Mouse (Mus musculus): ENCODE measurements around the gene Arhgap24. TPM values are rescaled to one million over a fixed set of nuclear protein-coding genes. Genes with fewer than 3 reads are reported as not detected.

Gene Arhgap24
- total and polyA plus RNA-seq, 2 experiments: 4.6 to 6.9 TPM

DNA sequence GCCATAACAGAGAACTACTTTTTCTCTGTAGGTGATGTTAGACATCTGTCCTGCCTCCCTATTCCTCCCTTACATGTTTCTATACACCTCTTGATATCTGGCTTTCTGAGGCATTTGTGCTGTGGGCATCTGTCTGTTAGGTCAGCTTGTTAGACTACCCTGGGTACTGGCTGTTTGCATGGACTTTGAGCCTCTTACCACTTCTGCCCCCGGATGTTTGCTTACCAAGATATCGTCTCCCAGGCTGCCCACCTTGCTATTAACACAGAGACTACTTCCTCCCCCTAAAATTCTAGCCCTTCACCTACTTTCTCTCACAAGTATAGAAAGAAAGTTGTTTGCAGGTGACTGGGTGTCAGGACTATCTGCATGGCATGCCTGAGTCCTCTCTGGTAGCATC lies 15.8 kb upstream of the Arhgap24 start:
- no peak overlapping the region for H3K4me3 ChIP-seq (ENCODE audit: insufficient read depth, low read depth, low read length)
- H3K4me1 ChIP-seq (ENCODE audit: control insufficient read depth, insufficient read depth, low read length): no peaks in the 10 kb centered on the region
- no peak overlapping the region for H3K27ac ChIP-seq (replicated peaks; ENCODE audit: insufficient read depth, low read depth, low read length)
- H3K27me3 ChIP-seq (ENCODE audit: control insufficient read depth, insufficient read depth, low read length): no peaks in the 10 kb centered on the region
- no peaks in the 10 kb centered on the region for H3K36me3 ChIP-seq (ENCODE audit: control insufficient read depth, insufficient read depth, low read length)
- H3K79me2 ChIP-seq (ENCODE audit: control insufficient read depth, insufficient read depth, low read length): no peaks in the 10 kb centered on the region
- 18% methylated on average over 2 of the region's 2 CpGs for WGBS
- TF ChIP-seq POLR2A (IDR thresholded peaks at IDR 0.05; ENCODE audit: extremely low read depth, insufficient read depth, low read length) (no peak), CTCF (IDR thresholded peaks at IDR 0.05; ENCODE audit: low read depth, low read length) (no peak)
- peak; percentile 42 for DNase-seq (ENCODE audit: extremely low read depth, low read depth, low spot score)
- no peak overlapping the region for H3K9ac ChIP-seq (ENCODE audit: low read depth, low read length)

DNA sequence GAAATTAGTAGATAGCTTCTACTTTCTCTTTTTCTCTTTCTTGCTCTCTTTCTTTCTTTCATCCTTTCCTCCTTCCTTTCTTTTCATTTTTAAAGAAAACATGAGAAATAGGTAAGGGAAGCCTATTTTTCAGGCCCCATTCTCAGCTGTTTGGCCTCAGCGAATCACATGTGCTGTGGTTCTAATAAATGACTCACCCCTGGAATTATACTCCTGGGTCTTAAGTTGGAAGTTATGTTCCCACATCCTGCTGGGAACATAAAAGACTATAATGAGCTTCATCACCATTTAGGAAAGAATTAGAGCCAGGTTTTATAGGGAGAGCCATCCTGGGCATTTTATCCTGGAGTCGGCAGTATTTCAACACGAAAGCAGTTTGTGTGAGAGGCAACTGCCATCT lies 12.9 kb upstream of the Arhgap24 start:
- H3K27ac ChIP-seq (replicated peaks; ENCODE audit: insufficient read depth, low read depth, low read length): no peak overlapping the region
- no peaks in the 10 kb centered on the region for H3K27me3 ChIP-seq (ENCODE audit: control insufficient read depth, insufficient read depth, low read length)
- H3K79me2 ChIP-seq (ENCODE audit: control insufficient read depth, insufficient read depth, low read length): no peaks in the 10 kb centered on the region
- DNase-seq (ENCODE audit: extremely low read depth, low read depth, low spot score): no peak
- TF ChIP-seq CTCF (IDR thresholded peaks at IDR 0.05; ENCODE audit: low read depth, low read length): no peak
- WGBS: 95% methylated on average over 3 of the region's 3 CpGs
- H3K4me3 ChIP-seq (ENCODE audit: insufficient read depth, low read depth, low read length): no peak overlapping the region
- no peaks in the 10 kb centered on the region for H3K36me3 ChIP-seq (ENCODE audit: control insufficient read depth, insufficient read depth, low read length)
- H3K4me1 ChIP-seq (ENCODE audit: control insufficient read depth, insufficient read depth, low read length): no peaks in the 10 kb centered on the region
- no peak overlapping the region for H3K9ac ChIP-seq (ENCODE audit: low read depth, low read length)

DNA sequence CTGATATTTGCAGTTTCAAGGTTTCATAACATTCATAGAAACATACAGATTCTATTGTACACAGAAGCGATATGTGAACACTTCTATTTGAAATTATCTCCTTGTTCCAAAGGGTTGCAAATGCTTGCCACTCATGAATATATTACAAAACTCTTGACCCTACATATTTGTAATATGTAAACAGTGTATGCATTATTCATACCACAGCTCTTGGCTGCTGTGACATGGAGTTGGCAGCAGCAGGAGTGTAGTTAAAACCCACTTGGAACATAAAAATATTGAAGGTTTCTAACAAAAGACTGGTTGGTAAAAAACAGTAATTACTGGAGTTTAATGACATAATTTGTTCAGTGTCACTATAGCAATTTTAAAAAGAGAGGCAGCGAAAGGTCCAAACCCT lies 10.9 kb upstream of the Arhgap24 start:
- DNase-seq (ENCODE audit: extremely low read depth, low read depth, low spot score): no peak
- 94% methylated on average over 2 of the region's 2 CpGs for WGBS
- TF ChIP-seq CTCF (IDR thresholded peaks at IDR 0.05; ENCODE audit: low read depth, low read length) (no peak), POLR2A (IDR thresholded peaks at IDR 0.05; ENCODE audit: extremely low read depth, insufficient read depth, low read length) (no peak)
- no peak overlapping the region for H3K9ac ChIP-seq (ENCODE audit: low read depth, low read length)
- H3K4me3 ChIP-seq (ENCODE audit: insufficient read depth, low read depth, low read length): no peak overlapping the region
- no peaks in the 10 kb centered on the region for H3K27me3 ChIP-seq (ENCODE audit: control insufficient read depth, insufficient read depth, low read length)
- no peaks in the 10 kb centered on the region for H3K79me2 ChIP-seq (ENCODE audit: control insufficient read depth, insufficient read depth, low read length)
- H3K4me1 ChIP-seq (ENCODE audit: control insufficient read depth, insufficient read depth, low read length): no peaks in the 10 kb centered on the region
- H3K27ac ChIP-seq (replicated peaks; ENCODE audit: insufficient read depth, low read depth, low read length): no peak overlapping the region
- no peaks in the 10 kb centered on the region for H3K36me3 ChIP-seq (ENCODE audit: control insufficient read depth, insufficient read depth, low read length)

DNA sequence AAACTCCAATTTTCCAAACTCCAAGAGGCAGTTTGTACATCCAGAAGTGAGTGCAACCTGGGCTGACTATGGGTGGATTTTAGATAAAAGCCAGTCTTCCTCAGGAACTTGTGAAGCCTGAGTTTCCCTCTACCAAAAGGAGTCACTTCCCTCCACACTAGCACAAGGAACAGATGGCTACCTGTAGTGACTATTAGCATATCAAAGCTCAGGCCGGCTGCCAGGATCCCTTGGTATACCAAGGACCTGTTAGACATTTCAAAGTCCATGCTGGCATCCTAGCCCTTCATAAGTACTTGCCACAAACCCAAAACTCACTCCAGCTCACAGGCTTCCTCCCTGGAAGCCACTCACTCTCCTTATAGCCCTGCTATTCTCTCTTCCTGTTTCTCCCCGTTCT lies 3.1 kb upstream of the Arhgap24 start:
- H3K27ac ChIP-seq (replicated peaks; ENCODE audit: insufficient read depth, low read depth, low read length): no peak overlapping the region
- no peak overlapping the region for H3K4me3 ChIP-seq (ENCODE audit: insufficient read depth, low read depth, low read length)
- no peaks in the 10 kb centered on the region for H3K79me2 ChIP-seq (ENCODE audit: control insufficient read depth, insufficient read depth, low read length)
- 28% methylated on average over 2 of the region's 2 CpGs for WGBS
- TF ChIP-seq CTCF (IDR thresholded peaks at IDR 0.05; ENCODE audit: low read depth, low read length) (no peak), POLR2A (IDR thresholded peaks at IDR 0.05; ENCODE audit: extremely low read depth, insufficient read depth, low read length) (no peak)
- no peak for DNase-seq (ENCODE audit: extremely low read depth, low read depth, low spot score)
- H3K4me1 ChIP-seq (ENCODE audit: control insufficient read depth, insufficient read depth, low read length): peaks cover 3% of the 10 kb centered on the region; the same call in 1 of the 2 replicates
- H3K36me3 ChIP-seq (ENCODE audit: control insufficient read depth, insufficient read depth, low read length): no peaks in the 10 kb centered on the region; the same call in 1 of the 2 replicates
- no peaks in the 10 kb centered on the region for H3K27me3 ChIP-seq (ENCODE audit: control insufficient read depth, insufficient read depth, low read length)
- no peak overlapping the region for H3K9ac ChIP-seq (ENCODE audit: low read depth, low read length)

DNA sequence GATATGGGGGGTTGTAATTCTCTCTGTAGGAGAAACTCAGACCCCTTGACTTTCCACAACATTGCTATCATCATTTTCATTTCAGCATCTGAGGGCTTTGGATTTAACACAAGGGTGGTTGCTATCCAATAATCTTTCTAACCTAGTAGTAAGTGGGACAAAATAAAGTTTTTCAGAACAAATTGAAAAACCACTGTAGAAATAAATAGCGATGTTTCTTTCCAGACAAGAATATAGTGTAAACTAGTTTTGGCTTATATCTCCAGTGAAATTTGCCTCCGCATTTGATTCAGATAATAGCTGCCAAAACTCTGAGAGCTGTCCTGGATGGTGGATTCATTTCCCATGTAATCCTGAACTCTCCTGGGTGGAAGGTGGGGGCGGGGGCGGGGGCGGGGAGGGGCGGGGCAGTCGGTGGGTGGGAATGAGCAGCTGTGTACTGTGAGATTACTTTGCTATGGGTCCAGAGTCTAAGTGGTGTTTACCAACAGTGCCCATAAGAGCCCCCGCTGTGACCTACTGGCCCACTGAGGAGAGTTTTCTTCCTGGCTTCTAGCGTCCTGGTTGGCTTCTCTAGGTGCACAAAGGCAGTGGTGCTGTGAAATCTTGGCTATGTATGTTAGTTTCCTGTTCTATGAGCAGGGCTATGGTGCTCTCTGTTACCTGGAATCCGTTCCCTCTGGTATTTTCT lies 2.2 kb downstream of the Arhgap24 start:
- TF ChIP-seq POLR2A (IDR thresholded peaks at IDR 0.05; ENCODE audit: extremely low read depth, insufficient read depth, low read length) (no peak), CTCF (IDR thresholded peaks at IDR 0.05; ENCODE audit: low read depth, low read length) (no peak)
- Histone ChIP-seq H3K4me1 (ENCODE audit: control insufficient read depth, insufficient read depth, low read length) (peaks cover 7% of the 10 kb centered on the region; the same call in 1 of the 2 replicates), H3K27ac (replicated peaks; ENCODE audit: insufficient read depth, low read depth, low read length) (peak overlapping the region; percentile 93), H3K36me3 (ENCODE audit: control insufficient read depth, insufficient read depth, low read length) (no peaks in the 10 kb centered on the region; the same call in 1 of the 2 replicates), H3K9ac (ENCODE audit: low read depth, low read length) (peak overlapping the region; percentile 63), H3K4me3 (ENCODE audit: insufficient read depth, low read depth, low read length) (peak overlapping the region; percentile 53), H3K27me3 (ENCODE audit: control insufficient read depth, insufficient read depth, low read length) (no peaks in the 10 kb centered on the region), H3K79me2 (ENCODE audit: control insufficient read depth, insufficient read depth, low read length) (no peaks in the 10 kb centered on the region; the same call in 1 of the 2 replicates)
- WGBS: 10% methylated on average over 10 of the region's 10 CpGs
- DNase-seq (ENCODE audit: extremely low read depth, low read depth, low spot score): peak; percentile 92

DNA sequence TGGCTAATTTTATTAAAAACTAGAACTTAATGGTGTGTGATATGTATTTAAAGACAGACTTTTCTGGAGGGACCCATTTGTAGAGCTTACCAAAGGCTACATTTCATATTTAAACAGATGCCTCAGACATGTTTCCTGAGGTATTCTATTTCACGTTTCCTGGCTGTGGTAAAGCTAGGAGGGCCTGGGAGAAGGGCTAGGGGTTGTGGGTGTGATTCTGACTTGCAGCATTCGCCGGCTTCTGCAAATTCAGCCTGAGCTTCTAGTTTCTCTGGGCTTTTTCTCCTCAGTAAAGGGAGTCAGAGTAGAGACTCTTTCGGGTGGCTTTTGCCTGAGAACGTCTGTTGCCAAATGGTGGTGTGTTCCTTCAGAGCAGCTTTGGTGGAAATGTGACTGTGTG lies 10.4 kb downstream of the Arhgap24 start:
- Histone ChIP-seq H3K4me1 (ENCODE audit: control insufficient read depth, insufficient read depth, low read length) (no peaks in the 10 kb centered on the region), H3K79me2 (ENCODE audit: control insufficient read depth, insufficient read depth, low read length) (no peaks in the 10 kb centered on the region; the same call in 1 of the 2 replicates), H3K27ac (replicated peaks; ENCODE audit: insufficient read depth, low read depth, low read length) (no peak overlapping the region), H3K27me3 (ENCODE audit: control insufficient read depth, insufficient read depth, low read length) (no peaks in the 10 kb centered on the region), H3K36me3 (ENCODE audit: control insufficient read depth, insufficient read depth, low read length) (no peaks in the 10 kb centered on the region), H3K9ac (ENCODE audit: low read depth, low read length) (no peak overlapping the region), H3K4me3 (ENCODE audit: insufficient read depth, low read depth, low read length) (no peak overlapping the region)
- WGBS: 89% methylated on average over 5 of the region's 5 CpGs
- DNase-seq (ENCODE audit: extremely low read depth, low read depth, low spot score): no peak
- no peak for TF ChIP-seq CTCF (IDR thresholded peaks at IDR 0.05; ENCODE audit: low read depth, low read length)
